Mouse (Mus musculus): Measurements from ENCODE around the gene Sparc.

Gene Sparc

DNA sequence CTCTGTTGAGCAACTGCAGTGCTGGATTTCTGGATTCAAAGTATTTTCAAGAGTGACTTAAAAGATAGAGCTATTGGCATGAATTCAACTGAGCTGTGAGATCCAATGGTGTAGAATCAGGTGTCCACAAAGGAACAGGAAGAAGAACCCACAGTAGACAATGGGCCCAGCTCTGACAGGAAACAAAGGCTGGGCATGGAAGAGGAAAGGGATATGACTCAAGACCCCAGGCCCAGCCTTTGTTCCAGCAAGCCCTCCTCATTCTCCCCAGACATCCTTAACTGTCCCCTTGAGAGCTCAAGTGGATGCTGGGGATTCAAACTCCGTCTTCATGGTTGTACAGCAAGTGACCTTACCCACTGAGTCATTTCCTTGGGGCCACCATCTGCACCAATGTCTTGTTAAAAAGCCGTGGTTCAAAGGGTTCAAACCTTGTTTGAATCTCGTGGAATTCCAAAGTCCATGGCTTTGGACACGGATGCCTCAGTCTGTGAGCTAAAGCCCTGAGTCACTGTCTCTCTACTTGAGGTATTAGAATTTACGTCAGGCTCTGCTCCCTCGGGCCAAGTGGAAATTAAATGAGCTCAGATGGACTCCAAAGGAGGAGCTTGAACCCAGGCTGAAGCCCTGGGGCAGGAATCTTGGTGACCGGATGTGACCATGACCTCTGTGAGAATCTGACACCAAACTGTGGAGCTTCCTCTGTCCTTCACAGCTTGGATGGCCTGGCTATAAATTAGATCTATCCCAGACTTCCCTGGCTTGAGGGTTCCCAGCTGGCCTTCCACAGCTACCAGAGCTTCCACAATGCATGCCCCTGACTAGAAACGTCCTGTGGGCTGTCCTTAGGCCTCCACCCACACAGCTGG lies 17.1 kb downstream of the Sparc start:
- DNase-seq (ENCODE audit: low read depth, low spot score): no peak

DNA sequence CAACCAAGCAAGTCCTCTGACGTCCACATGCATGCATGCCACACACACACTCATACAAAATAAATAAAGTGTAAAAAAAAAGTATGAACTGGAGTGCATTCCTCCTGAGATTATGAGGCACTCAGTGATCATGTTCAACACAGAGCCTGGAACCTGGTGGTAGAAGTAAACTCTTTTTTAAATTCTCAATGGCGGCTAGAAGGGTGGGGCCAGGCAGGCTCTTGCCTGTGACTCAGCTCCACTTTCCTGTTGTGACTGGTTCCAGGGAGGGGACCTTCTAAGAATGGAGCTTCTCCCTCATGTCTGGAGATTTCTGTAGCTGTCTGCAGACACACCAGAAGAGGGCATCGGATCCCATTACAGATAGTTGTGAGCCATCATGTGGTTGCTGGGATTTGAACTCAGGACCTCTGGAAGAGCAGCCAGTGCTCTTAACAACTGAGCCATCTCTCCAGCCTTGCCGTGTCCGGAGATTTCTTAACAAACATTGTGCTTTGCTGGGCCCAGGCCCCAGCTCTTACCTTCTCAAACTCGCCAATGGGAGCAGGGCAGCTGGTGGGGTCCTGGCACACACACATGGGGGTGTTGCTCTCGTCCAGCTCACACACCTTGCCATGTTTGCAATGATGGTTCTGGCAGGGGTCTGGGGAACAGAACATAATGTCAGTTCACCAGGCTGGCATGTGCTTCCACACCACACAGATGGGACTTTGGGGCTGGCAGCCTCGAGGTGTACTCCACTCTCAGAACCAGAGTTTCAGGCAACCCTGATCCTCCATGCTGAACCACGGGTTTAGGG lies 18.1 kb downstream of the Sparc start:
- no peak for DNase-seq (ENCODE audit: low read depth, low spot score)

DNA sequence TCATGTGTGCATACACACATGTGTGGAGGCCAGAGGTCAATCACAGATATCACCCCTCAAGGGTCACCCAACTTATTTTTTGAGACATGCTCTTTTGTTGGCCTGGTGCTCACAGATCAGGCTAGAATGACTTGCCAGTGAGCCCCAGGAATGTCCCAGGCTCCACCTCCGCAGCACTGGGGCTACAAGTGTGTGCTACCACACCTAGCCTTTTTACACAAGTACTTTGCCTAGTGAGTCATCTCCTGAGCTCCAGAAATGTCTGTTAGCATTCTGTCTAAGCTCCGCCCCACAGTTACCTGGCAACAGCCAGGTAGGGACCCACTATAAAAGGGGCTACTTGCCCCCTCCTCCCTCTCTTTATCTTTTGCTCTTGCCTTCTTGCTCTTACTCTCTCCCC lies 22.1 kb downstream of the Sparc start:
- no peak for DNase-seq (ENCODE audit: low read depth, low spot score)

DNA sequence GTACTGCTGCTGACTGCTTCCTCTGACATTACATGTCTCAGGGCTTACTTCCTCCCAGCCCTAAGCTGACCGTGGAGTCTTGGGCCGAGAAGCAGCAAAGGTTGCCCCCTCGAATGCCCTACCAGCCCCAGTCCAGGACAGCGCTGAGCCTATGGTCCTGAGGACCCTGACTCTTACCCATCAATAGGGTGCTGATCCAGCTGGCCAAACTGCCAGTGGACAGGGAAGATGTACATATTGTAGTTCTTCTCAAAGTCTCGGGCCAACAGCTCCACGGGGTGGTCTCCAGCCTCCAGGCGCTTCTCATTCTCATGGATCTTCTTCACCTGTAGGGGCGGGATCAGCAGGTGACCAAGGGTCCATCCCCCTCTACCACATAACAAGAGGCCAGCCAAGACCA lies 24.6 kb downstream of the Sparc start:
- DNase-seq (ENCODE audit: low read depth, low spot score): no peak

DNA sequence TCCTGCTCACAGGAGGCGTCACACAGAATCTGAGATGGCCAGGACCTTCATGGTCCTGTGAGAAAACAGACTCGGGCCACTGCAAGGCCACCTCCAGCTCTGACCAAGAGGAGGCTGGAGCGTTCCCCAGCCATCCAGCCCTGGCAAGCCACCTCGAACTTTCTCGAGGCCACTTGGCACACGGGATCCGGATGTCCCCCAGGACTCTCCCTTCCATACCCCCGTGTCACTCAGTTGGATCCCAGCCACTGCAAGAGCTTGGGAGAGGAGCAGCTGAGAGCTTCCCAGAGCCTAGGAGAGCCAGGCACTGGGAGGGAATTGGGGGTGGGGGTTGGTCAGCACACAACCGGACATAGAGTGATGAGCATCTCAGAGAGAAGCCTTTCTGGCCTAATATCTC lies 25.5 kb downstream of the Sparc start:
- DNase-seq (ENCODE audit: low read depth, low spot score): no peak

DNA sequence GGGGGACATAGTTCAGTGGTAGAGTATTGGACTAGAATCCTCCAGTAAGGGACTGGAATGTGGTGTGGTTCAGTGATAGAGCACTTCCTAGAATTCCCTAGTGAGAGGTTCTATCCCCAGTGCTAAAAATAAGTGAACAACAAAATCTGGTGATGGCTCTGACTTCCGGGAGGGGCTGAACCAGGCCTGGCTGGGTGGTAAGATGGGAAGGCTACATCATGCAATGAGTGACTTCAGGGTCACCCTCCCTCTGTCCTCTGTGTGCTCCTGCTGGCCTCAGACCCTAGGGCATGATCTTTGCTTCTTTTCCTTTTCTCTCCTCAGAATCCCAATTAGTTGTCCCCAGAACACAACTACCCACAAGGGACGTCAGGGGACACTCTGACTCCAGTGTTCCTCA lies 25.9 kb downstream of the Sparc start:
- no peak for DNase-seq (ENCODE audit: low read depth, low spot score)

DNA sequence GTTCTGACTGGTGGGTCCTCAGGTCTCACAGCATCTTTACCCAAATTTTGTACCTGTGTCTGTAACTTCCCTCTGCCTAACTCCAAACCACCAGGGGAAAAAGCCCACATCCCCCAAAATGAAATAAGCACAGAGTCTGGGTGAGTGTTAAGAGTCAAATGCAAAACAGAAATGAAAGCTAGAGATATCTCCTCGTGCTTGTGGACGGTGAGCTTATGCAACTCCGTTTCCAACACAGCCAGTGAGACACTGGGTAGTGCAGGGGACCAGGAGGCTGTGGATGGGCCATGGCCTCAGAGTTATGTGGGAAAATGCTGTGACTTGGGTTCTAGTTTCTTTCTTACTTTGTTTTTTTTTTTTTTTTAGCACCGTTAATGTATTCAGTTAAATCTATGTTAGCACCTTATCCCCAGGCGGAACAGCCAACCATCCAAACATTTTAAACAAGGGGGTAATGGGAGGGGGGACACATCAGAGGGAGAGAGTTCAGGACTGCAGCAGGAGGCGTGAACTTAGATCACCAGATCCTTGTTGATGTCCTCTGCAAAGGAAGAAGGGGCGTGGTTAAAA lies 27.8 kb downstream of the Sparc start:
- no peak for DNase-seq (ENCODE audit: low read depth, low spot score)

DNA sequence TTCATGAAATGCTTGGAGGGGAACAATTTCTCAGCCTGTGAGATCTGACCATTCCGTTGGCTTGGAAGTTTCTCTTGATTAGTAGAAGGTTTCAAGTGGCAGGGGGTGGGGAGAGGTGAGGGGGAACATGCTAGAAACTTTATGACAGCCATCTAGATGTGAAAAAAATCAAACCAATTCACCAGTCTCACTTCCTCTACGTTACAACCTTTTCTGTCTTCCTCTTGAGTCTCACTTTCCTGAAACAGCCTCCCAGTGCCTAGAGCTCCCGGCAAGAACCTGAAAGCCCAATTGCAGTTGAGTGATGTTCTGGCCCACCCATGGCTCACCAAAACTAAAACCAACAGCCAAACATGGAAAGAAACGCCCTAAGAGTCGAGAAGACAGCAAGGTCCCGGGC lies 28.4 kb downstream of the Sparc start:
- DNase-seq (ENCODE audit: low read depth, low spot score): no peak

DNA sequence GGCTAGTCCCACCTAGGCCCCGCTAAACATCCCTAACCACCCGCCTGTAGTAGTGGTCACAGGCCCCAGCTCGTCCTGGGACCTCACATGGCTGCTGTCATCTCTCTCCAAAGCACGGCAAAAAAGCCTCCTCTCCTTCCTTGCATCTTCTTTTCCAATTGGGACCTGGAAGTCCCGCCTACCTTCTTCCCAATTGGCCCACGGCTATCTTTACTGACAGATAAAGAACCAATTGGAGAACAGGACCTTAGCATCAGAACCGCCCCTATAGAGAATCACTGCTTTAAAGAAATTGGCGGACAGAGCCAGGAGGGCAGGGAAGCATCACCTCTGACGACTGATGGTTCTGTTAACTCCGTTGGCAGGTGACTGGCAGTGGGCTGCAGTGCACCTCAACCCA lies 30.5 kb downstream of the Sparc start:
- peak; percentile 67 for DNase-seq (ENCODE audit: low read depth, low spot score)

DNA sequence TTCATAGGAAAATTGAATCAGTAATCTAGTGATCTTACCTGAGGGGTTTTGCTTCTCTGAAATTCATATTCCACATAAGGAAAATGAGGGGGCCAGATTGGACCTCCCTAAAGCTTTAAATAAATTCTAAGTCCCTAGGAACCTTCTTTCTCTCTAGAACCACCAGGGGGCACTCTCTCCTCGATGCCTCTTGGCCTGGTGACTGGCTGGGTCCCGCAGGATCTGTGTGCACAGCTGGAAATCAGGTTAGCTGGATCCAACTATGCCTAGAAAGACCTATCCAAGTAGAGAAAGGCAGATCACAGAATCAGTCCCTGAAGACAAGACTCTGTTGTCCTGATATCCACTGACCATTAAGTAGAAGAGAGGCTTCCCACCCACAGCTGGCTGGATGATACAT lies 33.2 kb downstream of the Sparc start:
- DNase-seq (ENCODE audit: low read depth, low spot score): peak; percentile 69

DNA sequence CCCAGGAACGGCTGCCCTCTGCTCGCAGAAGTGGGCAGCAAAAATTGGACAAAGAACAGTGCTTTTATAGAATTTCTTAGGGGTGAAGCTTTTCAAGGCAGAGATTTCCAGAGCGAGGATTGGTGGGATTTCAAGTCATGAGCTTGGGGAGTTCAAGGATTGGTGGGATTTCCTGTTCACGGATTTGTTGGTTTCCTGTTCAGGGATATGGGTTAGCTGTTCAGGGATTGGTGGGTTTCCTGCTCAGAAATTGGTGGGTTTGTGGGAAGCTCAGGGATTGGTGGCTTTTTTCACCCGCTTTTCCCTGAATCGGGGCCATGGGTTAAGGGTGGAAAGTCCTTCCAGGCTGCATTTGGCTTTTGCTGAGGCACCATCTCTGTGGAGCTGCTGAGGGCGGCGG lies 35.4 kb downstream of the Sparc start:
- DNase-seq (ENCODE audit: low read depth, low spot score): peak; percentile 78

DNA sequence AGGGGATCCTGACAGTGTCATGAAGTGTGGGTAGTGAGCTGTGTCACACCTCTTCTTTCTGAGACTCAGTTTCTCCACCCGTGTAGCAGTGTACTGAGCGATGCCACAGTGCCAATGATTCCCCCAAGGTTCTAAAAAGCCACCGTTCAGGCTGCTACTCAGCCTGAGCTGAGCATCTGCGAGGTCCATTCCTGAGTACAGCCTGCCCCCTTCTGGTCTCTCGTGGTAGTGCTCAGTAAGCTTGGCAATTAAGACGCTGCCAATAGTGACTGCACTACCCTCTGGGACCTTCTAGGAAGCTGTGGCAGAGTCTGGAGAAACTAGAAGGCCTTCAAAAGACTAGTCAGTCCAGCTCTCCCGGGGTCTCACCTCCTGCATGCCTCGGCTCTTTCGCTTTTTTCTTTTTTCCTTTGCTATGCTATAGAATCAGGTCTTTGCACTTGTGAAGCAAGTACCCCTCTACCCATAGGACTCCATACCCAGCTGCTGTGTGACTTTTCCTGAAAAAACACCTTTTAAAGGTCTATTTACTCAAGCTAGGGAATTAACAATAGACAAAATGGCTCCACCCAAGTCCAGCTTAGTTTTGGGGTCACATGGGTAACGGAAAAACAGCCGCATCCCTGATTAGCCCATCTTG lies 36.4 kb downstream of the Sparc start:
- peak; percentile 92 for DNase-seq (ENCODE audit: low read depth, low spot score)

DNA sequence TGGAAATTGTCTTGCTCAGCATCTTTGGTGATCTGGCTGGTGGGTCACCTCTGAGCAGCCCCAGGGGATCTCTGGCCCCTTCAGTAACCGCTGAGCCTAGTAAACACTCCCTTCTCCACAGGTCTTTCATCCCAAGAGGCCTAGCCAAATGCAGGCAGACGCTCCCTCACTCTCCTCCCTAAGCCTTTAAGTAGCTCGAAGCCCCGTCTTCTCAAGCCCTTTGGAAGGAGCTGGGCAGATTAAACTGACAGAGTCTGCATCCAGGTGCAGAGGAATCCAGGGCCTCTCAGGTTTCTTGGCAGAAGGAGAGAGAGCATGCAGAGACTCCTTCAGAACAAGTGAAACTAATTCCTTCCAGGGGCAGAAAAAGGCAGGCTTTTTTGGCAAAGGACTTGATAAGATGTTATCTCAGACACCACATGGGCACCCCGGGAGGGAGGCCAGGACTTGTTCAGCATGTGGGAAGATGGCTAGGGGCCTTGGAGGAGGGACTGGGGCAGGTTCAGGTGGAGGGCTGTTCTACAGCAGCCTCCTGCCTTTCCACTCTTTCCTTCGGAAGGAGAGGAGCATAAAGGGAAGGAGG lies 39.4 kb downstream of the Sparc start:
- no peak for DNase-seq (ENCODE audit: low read depth, low spot score)

DNA sequence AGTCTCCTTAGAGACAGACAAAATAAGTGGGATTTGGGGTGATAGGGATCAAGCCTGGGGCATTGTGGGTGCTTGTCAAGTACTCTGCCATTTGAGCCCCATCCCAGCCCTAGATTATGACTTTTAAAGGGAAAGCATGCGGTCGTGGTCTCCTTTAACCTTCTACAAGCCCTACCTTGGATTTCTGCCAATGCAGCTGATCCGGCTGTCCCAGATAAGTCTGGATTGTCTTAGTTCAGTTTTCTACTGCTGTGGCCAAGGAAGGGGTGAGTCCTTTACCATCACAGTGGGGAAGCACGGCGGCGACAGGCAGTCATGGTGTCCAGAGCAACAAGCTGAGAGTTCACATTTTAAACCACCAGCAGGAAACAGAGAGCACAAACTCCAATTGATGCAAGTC lies 42.1 kb downstream of the Sparc start:
- DNase-seq (ENCODE audit: low read depth, low spot score): no peak

DNA sequence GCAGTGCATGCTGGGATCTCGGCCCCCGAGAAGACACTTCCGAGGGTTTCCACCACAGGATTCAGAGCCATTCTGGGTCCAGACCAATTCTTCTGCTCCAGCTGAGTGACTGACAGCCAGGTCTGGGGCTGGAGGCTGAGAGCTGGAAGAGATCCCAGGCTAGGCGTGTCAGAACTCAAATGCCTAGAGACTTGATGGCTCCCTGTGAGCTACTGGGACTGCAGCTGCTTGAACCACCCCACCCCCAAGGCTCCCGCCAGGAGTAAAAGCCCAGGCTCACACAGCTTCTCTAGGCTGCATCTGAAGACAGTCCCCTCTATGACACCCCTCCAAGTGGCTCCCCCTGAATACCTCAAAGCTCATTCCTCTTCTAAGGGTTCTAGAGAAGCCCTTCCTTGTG lies 44.6 kb downstream of the Sparc start:
- DNase-seq (ENCODE audit: low read depth, low spot score): no peak

DNA sequence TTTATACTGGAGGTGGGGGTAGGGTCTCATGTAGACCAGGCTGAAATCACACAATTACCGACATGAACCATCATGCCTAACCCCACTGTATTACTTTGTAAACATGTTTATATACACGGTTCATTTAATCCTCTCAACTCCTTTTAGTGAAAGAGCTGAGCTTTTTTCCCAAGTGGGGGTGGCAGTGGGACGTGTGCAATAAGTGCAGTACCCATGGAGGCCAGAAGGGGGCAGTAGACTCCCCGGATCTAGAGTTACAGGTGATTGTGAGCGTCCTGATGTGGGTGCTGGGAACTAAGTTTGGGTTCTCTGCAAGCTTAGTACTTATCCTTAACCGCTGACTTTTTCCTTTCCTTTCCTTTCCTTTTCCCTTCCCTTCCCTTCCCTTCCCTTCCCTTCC lies 49.1 kb downstream of the Sparc start:
- no peak for DNase-seq (ENCODE audit: low read depth, low spot score)

DNA sequence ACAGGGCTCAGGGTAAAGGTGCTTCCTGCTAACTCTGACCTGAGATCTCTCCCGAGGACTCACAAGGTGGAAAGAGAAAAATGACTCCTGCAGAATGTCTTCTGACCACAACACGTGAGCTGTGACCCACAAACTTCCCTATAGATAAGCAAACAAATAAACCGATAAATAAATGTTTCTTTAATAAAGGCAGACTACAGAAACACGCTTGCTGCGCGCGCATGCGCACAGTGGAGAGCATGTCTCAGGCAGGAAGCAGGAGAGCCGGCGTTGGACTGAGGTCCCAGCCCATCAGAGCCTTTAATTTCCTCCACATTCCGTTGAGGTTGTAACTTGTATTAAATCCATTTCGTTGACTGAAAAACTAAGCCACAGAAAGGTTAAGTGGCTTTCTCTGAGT lies 49.6 kb downstream of the Sparc start:
- no peak for DNase-seq (ENCODE audit: low read depth, low spot score)

DNA sequence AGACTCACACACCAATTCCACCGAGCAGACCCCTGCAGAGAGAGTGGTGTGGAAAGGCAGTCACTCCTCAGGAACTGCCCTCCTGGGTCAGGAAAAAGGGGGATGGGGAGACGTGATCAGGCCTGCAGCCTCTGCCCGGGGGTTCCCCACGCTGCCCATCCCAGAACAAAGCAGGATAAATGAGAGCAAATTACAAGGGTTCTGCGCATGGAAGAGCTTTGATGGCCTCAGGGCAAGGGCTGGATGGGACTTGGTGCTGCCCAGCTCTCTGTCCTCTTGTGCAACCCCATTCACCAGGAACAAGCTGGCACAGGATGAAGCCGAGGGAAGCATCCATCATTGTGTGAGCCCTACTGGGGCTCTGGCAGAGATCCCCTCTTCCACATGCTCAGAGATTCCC lies 51.0 kb downstream of the Sparc start:
- no peak for DNase-seq (ENCODE audit: low read depth, low spot score)

DNA sequence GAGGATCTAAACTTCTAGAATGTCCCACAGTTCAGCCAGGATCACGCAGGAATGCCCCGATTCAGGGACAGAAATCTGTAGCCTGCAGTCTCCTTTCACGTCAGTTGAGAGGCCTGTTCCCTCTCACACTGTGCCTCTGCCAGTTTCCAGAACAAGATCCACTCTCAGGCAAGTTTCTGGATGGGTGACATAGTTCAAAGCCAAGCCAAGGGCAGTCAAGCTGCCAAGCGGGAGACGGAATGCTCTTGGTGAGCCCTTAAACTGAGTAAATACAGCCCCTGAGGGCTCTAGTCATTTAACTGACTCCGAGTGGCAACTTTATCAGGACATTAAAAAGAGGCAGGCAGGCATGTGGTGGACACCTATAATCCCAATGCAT lies 53.9 kb downstream of the Sparc start:
- DNase-seq (ENCODE audit: low read depth, low spot score): no peak

DNA sequence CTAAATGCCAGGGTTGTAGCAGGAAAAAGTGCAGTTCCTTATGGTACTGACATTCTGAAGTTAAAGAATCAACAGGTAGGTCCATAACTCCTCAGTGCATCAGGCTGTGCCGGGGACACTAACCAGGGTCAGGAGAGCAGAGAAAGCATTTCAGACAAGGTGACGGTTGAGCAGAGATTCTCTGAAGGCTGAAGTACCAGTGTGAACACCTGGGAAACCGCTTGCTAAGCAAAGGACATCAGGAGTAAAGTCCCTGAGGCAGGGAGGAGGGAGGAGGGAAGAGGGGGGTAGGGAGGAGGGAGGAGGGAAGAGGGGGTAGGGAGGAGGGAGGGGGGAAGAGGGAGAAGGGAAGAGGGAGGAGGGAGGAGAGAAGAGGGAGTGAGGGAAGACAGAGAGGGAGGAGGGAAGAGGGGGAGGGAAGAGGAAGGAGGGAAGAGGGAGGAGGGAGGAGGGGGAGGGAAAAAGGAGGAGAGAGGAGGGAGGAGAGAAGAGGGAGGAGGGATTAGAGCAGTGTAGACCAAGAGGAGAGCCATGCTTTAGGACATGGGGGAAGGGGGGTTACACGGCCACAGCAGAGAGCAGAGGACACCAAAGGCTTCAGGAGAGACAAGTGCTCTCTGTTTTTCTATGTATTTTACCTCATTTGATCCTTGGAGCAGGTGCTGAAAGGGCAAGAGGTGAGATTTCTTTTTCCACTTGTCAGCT lies 54.4 kb downstream of the Sparc start:
- no peak for DNase-seq (ENCODE audit: low read depth, low spot score)

DNA sequence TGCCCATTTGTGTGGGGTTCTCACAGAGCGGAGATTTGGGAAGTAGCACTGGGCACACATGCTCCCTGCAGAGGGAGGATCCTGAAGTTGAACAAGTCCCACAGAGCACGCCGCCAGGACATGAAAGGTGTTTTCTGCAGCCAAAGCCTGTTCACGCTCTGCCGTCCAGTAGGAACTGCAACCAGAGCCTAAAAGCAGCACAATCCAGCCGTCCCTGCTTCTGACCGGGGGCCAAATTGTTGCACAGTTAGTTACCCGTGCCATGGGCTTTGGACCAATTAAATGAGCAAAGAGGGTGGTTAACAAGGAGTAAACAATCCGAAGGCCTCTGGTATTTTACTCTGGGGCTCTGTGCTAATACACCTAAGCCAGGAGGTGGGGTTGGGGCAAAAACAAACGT lies 55.2 kb downstream of the Sparc start:
- DNase-seq (ENCODE audit: low read depth, low spot score): no peak

All from WW6 (cell line).